Mouse (Mus musculus) cerebellum, adult 11-12 months (tissue): Measurements from ENCODE around the gene Zfp423.

Experiments
- DNase-seq: peaks from one replicate; pipeline ENCODE4 v3.0.0; 2022

Gene Zfp423

GRCm38 (mm10) chr8:87800121-87800520, 159.3 kb downstream of the Zfp423 start:
- DNase-seq = no peak

- no peak for DNase-seq
Measured at GRCm38 (mm10) chr8:87796234-87796633, 163.2 kb downstream of the Zfp423 start.

GRCm38 (mm10) chr8:87794639-87795038, 164.8 kb downstream of the Zfp423 start:
- DNase-seq = no peak

GRCm38 (mm10) chr8:87791103-87791502, 168.3 kb downstream of the Zfp423 start:
- DNase-seq = no peak

GRCm38 (mm10) chr8:87784641-87785439, 174.6 kb downstream of the Zfp423 start:
- DNase-seq = no peak

- DNase-seq = no peak
Measured at GRCm38 (mm10) chr8:87784227-87784626, 175.2 kb downstream of the Zfp423 start.

- DNase-seq = no peak
Measured at GRCm38 (mm10) chr8:87783198-87783597, 176.2 kb downstream of the Zfp423 start.

- no peak for DNase-seq
Measured at GRCm38 (mm10) chr8:87777586-87777985, 181.8 kb downstream of the Zfp423 start.

GRCm38 (mm10) chr8:87775889-87776288, 183.5 kb downstream of the Zfp423 start:
- no peak for DNase-seq

- peak; percentile 27 for DNase-seq
Measured at GRCm38 (mm10) chr8:87774966-87775365, 184.4 kb downstream of the Zfp423 start.

- no peak for DNase-seq
Measured at GRCm38 (mm10) chr8:87772894-87773502, 186.4 kb downstream of the Zfp423 start.

GRCm38 (mm10) chr8:87767882-87768281, 191.5 kb downstream of the Zfp423 start:
- no peak for DNase-seq

- no peak for DNase-seq
Measured at GRCm38 (mm10) chr8:87765276-87765675, 194.1 kb downstream of the Zfp423 start.

- no peak for DNase-seq
Measured at GRCm38 (mm10) chr8:87758750-87759149, 200.6 kb downstream of the Zfp423 start.

- DNase-seq = no peak
Measured at GRCm38 (mm10) chr8:87754853-87755252, 204.5 kb downstream of the Zfp423 start.

GRCm38 (mm10) chr8:87753636-87754035, 205.8 kb downstream of the Zfp423 start:
- no peak for DNase-seq

GRCm38 (mm10) chr8:87753148-87753547, 206.2 kb downstream of the Zfp423 start:
- no peak for DNase-seq

- no peak for DNase-seq
Measured at GRCm38 (mm10) chr8:87752710-87753109, 206.7 kb downstream of the Zfp423 start.

- DNase-seq = no peak
Measured at GRCm38 (mm10) chr8:87747582-87747981, 211.8 kb downstream of the Zfp423 start.

GRCm38 (mm10) chr8:87747142-87747541, 212.3 kb downstream of the Zfp423 start:
- DNase-seq = no peak

GRCm38 (mm10) chr8:87746072-87746471, 213.3 kb downstream of the Zfp423 start:
- peak; percentile 52 for DNase-seq

- no peak for DNase-seq
Measured at GRCm38 (mm10) chr8:87745125-87745698, 214.2 kb downstream of the Zfp423 start.

- no peak for DNase-seq
Measured at GRCm38 (mm10) chr8:87744556-87744955, 214.8 kb downstream of the Zfp423 start.

GRCm38 (mm10) chr8:87742016-87742415, 217.4 kb downstream of the Zfp423 start:
- peak; percentile 86 for DNase-seq
